9 mouse cellular contexts compared by ENCODE assay signal in the genomic region with DNA sequence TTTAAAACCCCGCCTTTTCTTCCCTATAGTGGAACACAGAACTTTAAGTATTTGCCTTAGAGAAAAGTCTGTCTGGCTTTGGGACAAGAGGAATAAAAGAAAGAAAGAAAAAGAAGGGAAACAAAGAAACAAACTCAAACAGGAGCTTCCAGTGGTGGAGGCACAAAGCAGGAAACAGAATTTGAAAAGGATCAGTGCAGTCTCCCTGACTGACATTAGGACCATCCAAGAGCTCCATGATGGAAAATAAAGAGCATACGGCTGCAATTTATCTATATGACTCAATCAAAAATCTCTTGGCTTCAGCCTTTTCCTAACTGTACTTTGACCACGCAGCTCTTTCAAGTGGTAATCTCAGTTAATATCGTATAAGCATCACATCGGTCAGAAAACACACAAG. TPM values are rescaled to one million over a fixed set of nuclear protein-coding genes. Genes with fewer than 3 reads are reported as not detected.
DNase-seq lines count a peak whose midpoint lies in the region; ATAC-seq and TF ChIP-seq lines count a peak whose summit lies in the region.
"Had no signal": no experiment of that assay in that cellular context is flagged by ENCODE, and none has a peak within 500 bp of the region (broad histone marks: within the 10 kb centered on the region; RNA-seq: fewer than 3 reads in every experiment).

No protein-coding gene starts in this region.

- no peaks in the 10 kb centered on the region for H3K9me3 ChIP-seq in heart, embryonic 10.5 days
- no peaks in the 10 kb centered on the region for H3K9me3 ChIP-seq in ES-Bruce4 (replicated peaks; ENCODE audit: control insufficient read depth, insufficient read depth, low read length, poor library complexity, severe bottlenecking)
- H3K9me3 ChIP-seq in hindbrain, embryonic 12.5 days (replicated peaks) = no peaks in the 10 kb centered on the region
- H3K9me3 ChIP-seq in liver, postnatal 0 days (ENCODE audit: low read length) = no peaks in the 10 kb centered on the region

- no peak for TF ChIP-seq POLR2A in ES-Bruce4 (IDR thresholded peaks at IDR 0.05; ENCODE audit: insufficient read depth, low read length)

- no peak overlapping the region; the same call in 1 of the 2 replicates for H3K27ac ChIP-seq in heart, embryonic 10.5 days
- H3K27ac ChIP-seq in ES-Bruce4 (ENCODE audit: insufficient read depth, low read length) = peak overlapping the region; percentile 48; the same call in 1 of the 2 replicates
- H3K27ac ChIP-seq in hindbrain, embryonic 12.5 days = no peak overlapping the region
- H3K27ac ChIP-seq in liver, postnatal 0 days (ENCODE audit: low read depth) = no peak overlapping the region

- 0 out of 2 replicates have a peak, but pooled peaks cover 8% of the 10 kb centered on the region for H3K4me1 ChIP-seq in heart, embryonic 10.5 days
- H3K4me1 ChIP-seq in ES-Bruce4 (ENCODE audit: control insufficient read depth, insufficient read depth, low read length) = peaks cover 4% of the 10 kb centered on the region
- H3K4me1 ChIP-seq in hindbrain, embryonic 12.5 days = peaks cover 11% of the 10 kb centered on the region; the same call in 1 of the 2 replicates
- no peaks in the 10 kb centered on the region for H3K4me1 ChIP-seq in liver, postnatal 0 days (ENCODE audit: insufficient read depth)

- no peak for TF ChIP-seq CTCF in ES-Bruce4 (IDR thresholded peaks at IDR 0.05; ENCODE audit: low read depth, low read length)
- TF ChIP-seq CTCF in liver, postnatal 0 days (IDR thresholded peaks at IDR 0.05; ENCODE audit: low read depth) = no peak

- H3K4me3 ChIP-seq in heart, embryonic 10.5 days = peak overlapping the region; percentile 65
- no peak overlapping the region for H3K4me3 ChIP-seq in ES-Bruce4 (ENCODE audit: low read depth, low read length)
- peak overlapping the region; percentile 41 for H3K4me3 ChIP-seq in hindbrain, embryonic 12.5 days
- H3K4me3 ChIP-seq in liver, postnatal 0 days (ENCODE audit: low read depth, low read length) = peak overlapping the region; percentile 35

- no peak overlapping the region for H3K9ac ChIP-seq in ES-Bruce4 (ENCODE audit: low read depth, poor library complexity, severe bottlenecking)
- peak overlapping the region; percentile 41 for H3K9ac ChIP-seq in hindbrain, embryonic 12.5 days
- H3K9ac ChIP-seq in liver, postnatal 0 days (replicated peaks) = no peak overlapping the region

- TF ChIP-seq EP300 in ES-Bruce4 (IDR thresholded peaks at IDR 0.05; ENCODE audit: insufficient read depth, low read depth, low read length) = no peak
- no peak for TF ChIP-seq EP300 in liver, postnatal 0 days (IDR thresholded peaks at IDR 0.05; ENCODE audit: low read depth)

- ATAC-seq in hindbrain, embryonic 12.5 days (ENCODE audit: low FRiP score) = no peak
- no peak for ATAC-seq in liver, postnatal 0 days

- 38% methylated on average over 5 of the region's 5 CpGs for WGBS in heart, embryonic 10.5 days
- 21% methylated on average over 5 of the region's 5 CpGs for WGBS in hindbrain, embryonic 12.5 days
- 33% methylated on average over 5 of the region's 5 CpGs for WGBS in liver, postnatal 0 days (ENCODE audit: insufficient replicate concordance)

- DNase-seq in heart, embryonic 10.5 days (ENCODE audit: low spot score) = no peak
- no peak for DNase-seq in heart, postnatal 4 days
- no peak for DNase-seq in liver, postnatal 0 days
- DNase-seq in frontal cortex, postnatal 36 days (ENCODE audit: low spot score in 2 of 2) = no peak
- DNase-seq in thymus, postnatal 25 days = no peak
- DNase-seq in c-Kit-positive CD71-positive TER-119-positive erythroid progenitor cells, embryonic 14.5 days (ENCODE audit: low spot score) = no peak

- peak overlapping the region; percentile 71 for H3K4me2 ChIP-seq in hindbrain, embryonic 12.5 days (replicated peaks)
- H3K4me2 ChIP-seq in liver, postnatal 0 days (ENCODE audit: low read depth, low read length) = peak overlapping the region; percentile 68

- no peaks in the 10 kb centered on the region for H3K36me3 ChIP-seq in heart, embryonic 10.5 days
- H3K36me3 ChIP-seq in ES-Bruce4 (ENCODE audit: control insufficient read depth, insufficient read depth, low read length, poor library complexity, severe bottlenecking) = no peaks in the 10 kb centered on the region
- no peaks in the 10 kb centered on the region for H3K36me3 ChIP-seq in hindbrain, embryonic 12.5 days
- H3K36me3 ChIP-seq in liver, postnatal 0 days (replicated peaks; ENCODE audit: insufficient read depth, low read length) = no peaks in the 10 kb centered on the region

- H3K27me3 ChIP-seq in heart, embryonic 10.5 days (ENCODE audit: insufficient read depth, poor library complexity, severe bottlenecking) = peaks cover 21% of the 10 kb centered on the region
- no peaks in the 10 kb centered on the region for H3K27me3 ChIP-seq in ES-Bruce4 (ENCODE audit: control insufficient read depth, insufficient read depth, low read length, poor library complexity, severe bottlenecking)
- H3K27me3 ChIP-seq in hindbrain, embryonic 12.5 days = peaks cover 4% of the 10 kb centered on the region; the same call in 1 of the 2 replicates
- no peaks in the 10 kb centered on the region for H3K27me3 ChIP-seq in liver, postnatal 0 days (ENCODE audit: insufficient read depth, low read length)

RNA-seq across cellular contexts. Expression of gene Crct1, which starts 0.6 kb away (rescaled TPM):
- polyA plus RNA-seq in heart, embryonic 10.5 days (2016; fragmentation: Nextera tagmentation; extraction: Ambion mirVana) = not detected in 2 replicates
- total RNA-seq in heart, postnatal 4 days (2021) = not detected
- polyA plus RNA-seq in ES-Bruce4 (2011; ENCODE audit: insufficient read depth, insufficient read length, low read depth, missing spikeins) = not detected in 2 replicates
- polyA plus RNA-seq in hindbrain, embryonic 12.5 days (2016; fragmentation: Nextera tagmentation; extraction: Ambion mirVana) = 0.41 TPM in 1 of 2 replicates, not detected in the other
- not detected in 2 replicates for polyA plus RNA-seq in liver, postnatal 0 days (2015; fragmentation: Nextera tagmentation; extraction: Ambion mirVana)
- polyA plus RNA-seq: testis, adult 2 months had no signal

RNA-seq across cellular contexts. Expression of gene Lce1m, which starts 4.0 kb away (rescaled TPM):
- not detected in 2 replicates for polyA plus RNA-seq in heart, embryonic 10.5 days (2016; fragmentation: Nextera tagmentation; extraction: Ambion mirVana)
- total RNA-seq in heart, postnatal 4 days (2021) = not detected
- not detected in 2 replicates for polyA plus RNA-seq in ES-Bruce4 (2011; ENCODE audit: insufficient read depth, insufficient read length, low read depth, missing spikeins)
- polyA plus RNA-seq in hindbrain, embryonic 12.5 days (2016; fragmentation: Nextera tagmentation; extraction: Ambion mirVana) = not detected in 2 replicates
- polyA plus RNA-seq in liver, postnatal 0 days (2015; fragmentation: Nextera tagmentation; extraction: Ambion mirVana) = not detected in 2 replicates
- polyA plus RNA-seq: testis, adult 2 months had no signal

RNA-seq across cellular contexts. Expression of gene Lce3f, which starts 22.8 kb away (rescaled TPM):
- not detected in 2 replicates for polyA plus RNA-seq in heart, embryonic 10.5 days (2016; fragmentation: Nextera tagmentation; extraction: Ambion mirVana)
- total RNA-seq in heart, postnatal 4 days (2021) = not detected
- polyA plus RNA-seq in ES-Bruce4 (2011; ENCODE audit: insufficient read depth, insufficient read length, low read depth, missing spikeins) = not detected in 2 replicates
- 0.42 TPM in 1 of 2 replicates, not detected in the other for polyA plus RNA-seq in hindbrain, embryonic 12.5 days (2016; fragmentation: Nextera tagmentation; extraction: Ambion mirVana)
- not detected in 2 replicates for polyA plus RNA-seq in liver, postnatal 0 days (2015; fragmentation: Nextera tagmentation; extraction: Ambion mirVana)
- polyA plus RNA-seq: testis, adult 2 months had no signal

RNA-seq across cellular contexts. Expression of gene Lce3e, which starts 48.0 kb away (rescaled TPM):
- polyA plus RNA-seq in heart, embryonic 10.5 days (2016; fragmentation: Nextera tagmentation; extraction: Ambion mirVana) = not detected in 2 replicates
- total RNA-seq in heart, postnatal 4 days (2021) = not detected
- polyA plus RNA-seq in ES-Bruce4 (2011; ENCODE audit: insufficient read depth, insufficient read length, low read depth, missing spikeins) = not detected in 2 replicates
- polyA plus RNA-seq in hindbrain, embryonic 12.5 days (2016; fragmentation: Nextera tagmentation; extraction: Ambion mirVana) = not detected in 2 replicates
- not detected in 2 replicates for polyA plus RNA-seq in liver, postnatal 0 days (2015; fragmentation: Nextera tagmentation; extraction: Ambion mirVana)
- polyA plus RNA-seq: testis, adult 2 months had no signal

RNA-seq across cellular contexts. Expression of gene Gm4858, which starts 53.8 kb away (rescaled TPM):
- polyA plus RNA-seq in heart, embryonic 10.5 days (2016; fragmentation: Nextera tagmentation; extraction: Ambion mirVana) = not detected in 2 replicates
- not detected for total RNA-seq in heart, postnatal 4 days (2021)
- not detected in 2 replicates for polyA plus RNA-seq in ES-Bruce4 (2011; ENCODE audit: insufficient read depth, insufficient read length, low read depth, missing spikeins)
- not detected in 2 replicates for polyA plus RNA-seq in hindbrain, embryonic 12.5 days (2016; fragmentation: Nextera tagmentation; extraction: Ambion mirVana)
- not detected in 2 replicates for polyA plus RNA-seq in liver, postnatal 0 days (2015; fragmentation: Nextera tagmentation; extraction: Ambion mirVana)
- polyA plus RNA-seq: testis, adult 2 months had no signal
